Mouse (Mus musculus) ES-Bruce4 (cell line): Measurements from ENCODE around the gene B3galt5.

Experiments used
- EP300 ChIP-seq: IDR thresholded peaks from 2 replicates; pipeline ENCODE4 v1.6.1; 2011; ENCODE audit warnings: low read depth, low read length; ENCODE audit not compliant: insufficient read depth
- POLR2A ChIP-seq: IDR thresholded peaks from one replicate; pipeline ENCODE4 v1.8.1; 2011; ENCODE audit warnings: low read length; ENCODE audit not compliant: insufficient read depth

DNA sequence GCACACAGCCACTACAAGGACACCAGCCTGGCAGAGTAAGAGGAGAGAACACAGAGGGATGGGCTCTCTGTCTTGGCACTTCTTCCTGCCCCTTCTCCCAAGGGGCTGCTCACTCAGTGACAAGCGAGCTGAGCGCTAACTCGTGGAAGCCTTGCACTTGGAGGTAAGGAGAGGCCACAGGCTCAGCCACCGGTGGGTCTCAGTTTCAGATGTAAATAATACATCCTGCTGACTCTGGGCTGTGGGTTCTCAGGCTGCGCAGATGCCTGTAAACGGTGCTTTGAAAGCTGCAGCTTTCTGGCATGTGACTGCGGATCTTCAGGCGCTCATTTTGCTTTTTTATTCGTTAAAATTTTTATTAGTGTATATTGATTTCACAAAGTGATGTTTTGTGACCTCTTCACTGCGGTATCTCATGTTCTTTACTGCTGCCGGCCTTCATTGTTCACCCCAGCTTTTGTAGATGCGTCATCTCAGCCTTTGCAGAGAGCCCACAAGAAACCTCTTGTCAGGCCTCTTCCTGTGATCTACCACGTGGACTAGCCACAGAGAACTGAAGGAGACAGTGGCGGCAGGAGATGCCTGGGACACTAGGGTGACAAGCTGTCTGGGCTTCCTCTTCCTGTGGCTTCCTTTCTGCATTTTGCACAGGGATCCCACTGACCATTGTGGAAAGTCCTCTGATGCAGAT is 37.5 kb downstream of the B3galt5 start:
- TF ChIP-seq POLR2A (no peak), EP300 (no peak)
